Mouse (Mus musculus) testis, postnatal 14 days (tissue): ENCODE measurements around the gene Kif4.

ENCODE experiments used
- DNase-seq: peaks from one replicate; pipeline ENCODE4 v3.0.0; 2021; ENCODE audit warnings: low spot score

Kif4 gene

DNA sequence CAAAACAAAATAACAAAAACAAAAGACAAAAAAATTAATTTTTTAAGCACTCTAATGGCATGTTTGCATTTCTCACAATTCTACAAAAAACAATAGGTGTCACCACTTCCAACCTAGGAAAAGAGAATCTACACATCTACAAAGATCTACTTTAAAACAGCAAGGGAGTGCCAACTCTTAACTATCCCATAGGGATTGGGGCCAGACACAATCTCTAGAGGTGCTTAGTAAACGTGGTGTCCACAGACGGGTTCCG lies at the start of gene Kif4:
Gene Kif4 (plus strand): TSS at position 192 of the 256 bp plus-strand sequence.
- DNase-seq = no peak

GRCm38 (mm10) chrX:100594791-100595190 lies 30.7 kb upstream of the Kif4 start, which contains the start of gene P2ry4:
TSS of gene P2ry4 (minus strand) at chrX:100594869.
- DNase-seq = no peak

DNA sequence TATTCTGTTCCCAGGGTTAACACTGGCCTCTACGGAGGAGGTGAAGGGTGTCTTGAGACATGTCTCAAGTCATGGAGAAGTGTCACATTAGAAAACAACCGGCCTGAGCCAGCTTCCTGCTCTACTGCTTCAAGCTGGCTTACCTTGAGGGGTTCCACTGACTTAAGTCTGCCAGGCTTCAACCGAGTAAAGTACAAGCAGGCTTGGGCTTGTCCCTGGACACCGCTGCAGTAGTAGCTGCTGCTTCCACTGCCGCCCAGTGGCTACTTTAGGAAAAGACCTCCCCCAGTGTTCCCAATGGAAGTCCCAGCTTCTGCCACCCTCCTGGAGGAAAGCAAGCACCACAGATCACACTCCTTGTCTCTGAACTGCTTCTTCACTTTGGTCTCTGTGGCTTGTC lies 28.1 kb upstream of the Kif4 start:
- no peak for DNase-seq

- no peak for DNase-seq
These were observed 25.8 kb upstream of the Kif4 start for GRCm38 (mm10) chrX:100599755-100600154.

- no peak for DNase-seq
These were observed 20.2 kb upstream of the Kif4 start, which contains the start of gene Arr3 for GRCm38 (mm10) chrX:100605314-100605713. TSS of gene Arr3 (plus strand) at chrX:100605497.

DNA sequence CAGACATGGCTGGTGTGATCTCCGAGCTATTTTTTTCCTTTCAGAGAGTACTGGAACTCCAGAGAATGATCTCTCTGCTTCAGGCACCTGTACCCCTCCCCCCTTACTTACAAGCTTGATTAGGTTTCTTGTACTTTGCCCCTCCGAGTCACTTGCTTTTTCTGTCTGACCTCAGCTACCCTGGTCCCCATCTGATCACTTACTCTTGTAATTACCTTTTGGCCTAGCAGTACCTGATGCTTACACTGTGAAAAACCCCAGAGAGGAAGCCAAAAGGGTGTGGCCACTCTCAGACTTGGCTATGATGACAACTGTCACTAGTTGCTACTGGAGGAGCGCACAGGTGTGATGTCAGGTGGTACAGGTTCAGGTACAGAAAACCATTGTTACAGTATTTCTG lies 7.0 kb upstream of the Kif4 start:
- DNase-seq = no peak

GRCm38 (mm10) chrX:100621366-100621765 lies 4.2 kb upstream of the Kif4 start:
- no peak for DNase-seq

- DNase-seq = no peak
These were observed 1.3 kb upstream of the Kif4 start for GRCm38 (mm10) chrX:100624242-100624641.

DNA sequence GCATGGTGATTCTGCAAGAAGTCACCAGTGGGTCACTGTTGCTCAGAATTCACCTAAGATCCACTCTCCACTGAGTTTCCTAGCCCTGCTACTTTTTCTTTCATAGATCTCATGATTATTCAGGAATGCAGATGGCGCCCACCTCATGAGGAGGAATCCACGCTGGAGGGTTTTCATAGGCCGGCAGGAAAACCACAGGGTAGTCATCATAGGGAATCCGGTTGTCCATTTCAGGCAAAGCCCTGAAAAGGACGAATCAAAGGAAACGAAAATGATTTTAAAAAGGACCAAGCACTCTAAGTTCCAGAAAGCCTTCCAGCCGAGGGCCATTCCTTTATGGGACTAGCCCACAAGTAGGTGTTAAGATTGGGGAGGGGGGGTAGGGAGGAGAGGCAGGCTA lies 391 bp upstream of the Kif4 start:
- DNase-seq = no peak

- peak; percentile 90 for DNase-seq
These were observed 561 bp downstream of the Kif4 start, which contains the start of gene Pdzd11 for GRCm38 (mm10) chrX:100625802-100626793. TSS of gene Pdzd11 (minus strand) at chrX:100626568.

- DNase-seq = no peak
These were observed 3.5 kb downstream of the Kif4 start for GRCm38 (mm10) chrX:100629076-100629475.

DNA sequence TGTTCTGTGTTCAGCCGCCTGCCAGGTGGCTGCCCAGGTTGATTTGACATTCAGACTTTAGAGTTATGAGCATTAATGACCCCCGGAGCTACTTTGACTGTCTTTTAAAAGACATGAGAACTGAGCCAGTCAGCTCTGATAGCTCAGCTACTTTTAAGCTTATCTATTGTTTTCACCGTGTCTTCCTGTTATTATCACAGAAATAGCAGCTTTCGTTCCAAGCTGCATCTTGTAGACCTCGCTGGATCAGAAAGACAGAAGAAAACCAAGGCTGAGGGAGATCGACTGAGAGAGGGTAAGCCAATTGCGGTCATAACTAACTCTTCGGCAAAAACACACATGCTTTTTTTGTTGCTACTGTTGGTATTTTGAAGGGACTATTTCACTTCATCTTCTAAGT lies 12.9 kb downstream of the Kif4 start:
- no peak for DNase-seq

DNA sequence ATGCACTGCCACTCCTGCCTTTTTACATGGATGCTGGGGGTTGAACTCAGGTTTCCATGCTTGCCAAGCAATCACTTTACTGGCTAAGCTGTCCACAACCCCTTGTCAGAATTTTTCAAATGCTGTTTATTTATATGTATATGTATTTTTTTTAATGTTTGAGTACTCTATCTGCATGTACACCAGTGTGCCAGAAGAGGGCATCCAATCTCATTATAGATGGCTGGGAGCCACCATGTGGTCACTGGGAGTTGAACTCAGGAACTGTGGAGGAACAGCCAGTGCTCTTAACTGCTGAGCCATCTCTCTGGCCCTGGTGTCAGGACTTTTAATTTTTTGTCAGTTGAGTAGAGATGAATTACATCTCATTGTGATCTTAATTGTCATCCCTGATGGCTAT lies 27.3 kb downstream of the Kif4 start:
- no peak for DNase-seq

DNA sequence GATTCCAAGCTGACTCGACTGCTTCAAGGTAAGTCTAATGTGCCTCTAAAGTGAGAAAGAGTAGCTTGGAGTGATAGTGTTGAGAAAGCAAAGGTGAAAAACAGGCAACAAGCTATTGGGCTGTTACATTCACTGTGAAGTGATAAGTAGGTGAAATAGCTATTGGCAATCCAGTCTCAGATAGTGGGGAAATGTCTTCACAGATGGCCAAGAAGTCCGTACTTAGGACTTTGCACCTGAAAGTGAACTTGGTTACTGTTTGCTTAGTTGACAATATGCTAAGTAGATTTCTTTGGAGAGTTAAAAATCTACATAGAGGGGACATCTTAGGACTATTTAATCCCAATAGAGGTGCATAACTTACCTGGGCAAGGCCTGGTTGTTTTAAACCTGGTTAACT lies 39.3 kb downstream of the Kif4 start:
- no peak for DNase-seq

GRCm38 (mm10) chrX:100678204-100678603 lies 52.7 kb downstream of the Kif4 start:
- no peak for DNase-seq

- no peak for DNase-seq
These were observed 61.0 kb downstream of the Kif4 start for GRCm38 (mm10) chrX:100686527-100686926.

- no peak for DNase-seq
These were observed 62.0 kb downstream of the Kif4 start for GRCm38 (mm10) chrX:100687360-100688032.

DNA sequence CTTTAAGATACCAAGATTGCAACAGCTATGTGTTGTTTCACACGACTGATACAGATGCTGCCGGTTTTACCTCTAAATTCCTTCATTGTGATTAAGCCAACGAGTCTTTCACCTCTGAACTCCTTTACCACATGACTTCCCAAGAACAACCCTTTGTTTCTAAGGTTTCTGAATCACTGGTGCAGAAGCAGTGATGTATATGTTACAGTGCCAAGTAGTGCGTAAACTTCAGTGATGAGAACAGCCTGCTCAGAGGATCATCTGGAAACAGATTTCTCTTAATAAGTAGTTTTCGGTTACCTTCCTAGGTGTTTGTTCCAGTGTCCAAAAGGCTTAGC lies 62.5 kb downstream of the Kif4 start:
- DNase-seq = no peak

- DNase-seq = no peak
These were observed 71.2 kb downstream of the Kif4 start for GRCm38 (mm10) chrX:100696776-100697175.

DNA sequence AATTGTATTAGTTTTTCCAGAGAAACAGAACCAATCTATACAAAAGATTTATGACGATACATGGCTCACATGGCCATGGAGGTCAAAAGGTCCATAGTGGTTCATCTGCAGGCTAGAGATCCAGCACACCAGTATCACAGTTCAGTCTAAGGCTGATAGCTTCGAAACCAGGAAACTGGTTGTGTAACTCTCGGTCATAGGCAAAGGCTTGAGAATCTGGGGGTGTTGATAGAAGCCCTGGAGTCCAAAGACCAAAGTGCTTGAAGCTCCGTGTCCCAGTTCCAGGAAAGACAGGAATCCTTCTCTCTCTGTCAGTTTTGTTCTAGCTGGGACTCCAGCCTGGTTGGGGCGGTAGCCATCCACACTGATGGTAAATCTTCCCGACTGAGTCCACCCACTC lies 82.5 kb downstream of the Kif4 start:
- DNase-seq = no peak

DNA sequence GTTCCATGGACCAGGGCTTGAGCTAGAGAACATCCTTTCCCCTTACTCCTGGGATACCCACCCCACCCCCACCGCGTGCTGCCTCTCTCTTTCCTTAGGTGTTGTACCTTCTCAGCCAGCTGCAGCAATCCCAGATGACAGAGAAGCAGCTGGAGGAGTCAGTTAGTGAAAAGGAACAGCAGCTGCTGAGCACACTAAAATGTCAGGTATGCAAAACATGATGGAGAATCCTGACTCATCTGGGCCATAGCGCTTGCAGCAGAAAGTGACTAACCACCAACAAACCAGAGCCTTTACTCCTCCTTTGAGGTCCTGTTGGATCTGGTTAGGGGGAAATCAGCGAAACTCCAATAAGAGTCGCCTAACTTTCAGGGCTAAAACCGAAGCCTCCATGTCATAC lies 90.6 kb downstream of the Kif4 start:
- DNase-seq = no peak

DNA sequence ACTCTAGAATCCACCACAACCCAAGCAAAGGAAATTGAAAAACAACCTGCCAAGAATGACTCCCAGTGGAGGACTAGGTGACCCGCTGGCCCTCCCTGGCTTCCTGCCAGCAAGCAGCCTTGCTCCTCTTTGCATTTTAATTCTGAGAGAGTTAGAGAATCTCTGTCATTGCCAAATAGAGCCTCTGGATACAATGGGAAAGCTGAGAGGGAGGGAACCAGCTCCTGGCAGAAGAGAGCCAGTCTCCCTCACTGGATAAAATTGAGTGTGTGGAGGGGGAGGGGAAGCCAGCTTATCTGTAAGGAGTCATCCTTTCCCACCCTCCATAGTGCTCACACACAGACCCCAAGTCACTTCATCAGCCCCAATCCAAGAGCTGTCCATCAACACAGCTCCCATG lies 103.4 kb downstream of the Kif4 start:
- peak; percentile 27 for DNase-seq

DNA sequence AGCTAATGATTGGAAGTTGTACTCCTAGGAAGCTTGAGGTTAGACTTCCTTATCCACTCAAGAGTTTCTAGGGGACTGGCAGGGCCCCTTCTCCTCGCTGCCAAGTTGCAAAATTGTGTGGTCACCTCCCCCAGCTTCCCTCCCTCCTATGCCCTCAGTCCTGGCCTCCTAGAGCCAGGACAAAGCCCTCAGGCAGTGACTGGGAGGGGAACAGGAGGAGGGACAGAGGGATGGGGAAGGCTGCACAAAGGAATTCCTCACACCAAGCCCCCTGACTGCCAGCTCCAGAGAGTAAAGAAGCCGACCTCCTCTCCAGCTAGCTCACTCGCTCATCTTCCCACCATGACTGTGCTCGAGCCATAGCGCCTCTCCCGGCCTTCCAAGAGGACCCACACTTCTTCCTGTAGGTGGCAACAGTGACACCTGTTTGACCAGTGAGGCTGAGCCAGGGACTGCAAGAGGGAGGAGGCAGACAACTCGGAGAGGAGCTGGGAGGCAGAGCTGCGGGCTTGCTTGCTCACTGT lies 104.2 kb downstream of the Kif4 start, which contains the start of gene Gdpd2:
Gene Gdpd2 (plus strand): TSS at position 209 of the 524 bp plus-strand sequence.
- peak; percentile 23 for DNase-seq
